Mouse (Mus musculus) CH12.LX (cell line): Measurements from ENCODE around the gene Rbm33.

Experiments used
- E2F4 ChIP-seq: IDR thresholded peaks from 2 replicates; pipeline ENCODE4 v1.6.1; 2011; ENCODE audit warnings: low read depth, low read length, improper control_type of control experiment; ENCODE audit not compliant: insufficient replicate concordance
- EP300 ChIP-seq: IDR thresholded peaks from 2 replicates; pipeline ENCODE4 v1.6.1; 2011; ENCODE audit warnings: low read length, improper control_type of control experiment
- POLR2A ChIP-seq: IDR thresholded peaks from 2 replicates; pipeline ENCODE4 v1.6.1; 2011; ENCODE audit warnings: low read depth, mild to moderate bottlenecking, improper control_type of control experiment, low read length
- UBTF ChIP-seq: IDR thresholded peaks from 2 replicates; pipeline ENCODE4 v1.6.1; 2012; ENCODE audit warnings: low read depth, mild to moderate bottlenecking, inconsistent platforms, low read length, improper control_type of control experiment, moderate library complexity

DNA sequence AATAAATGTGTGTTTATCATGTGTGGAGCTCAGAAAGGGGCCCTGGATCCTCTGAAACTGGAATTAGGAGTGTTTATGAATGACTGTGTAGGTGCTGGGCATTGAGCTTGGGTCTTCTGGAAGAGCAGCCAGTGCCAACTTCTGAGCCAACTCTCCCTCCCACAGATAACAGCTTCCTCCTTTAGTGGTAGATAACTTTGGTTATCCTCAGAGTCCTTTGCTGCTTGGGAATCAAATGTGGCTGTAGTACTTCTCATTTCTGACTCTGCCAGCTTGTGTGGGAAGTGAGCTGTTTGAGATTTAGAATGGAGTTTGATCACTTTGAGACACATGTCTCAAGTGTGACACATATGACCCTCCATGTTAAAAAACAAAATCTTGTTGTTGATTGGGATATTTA is 38.7 kb downstream of the Rbm33 start:
- no peak for TF ChIP-seq EP300
- no peak for TF ChIP-seq E2F4
- TF ChIP-seq UBTF: no peak
- TF ChIP-seq POLR2A: no peak
